Mouse (Mus musculus) granulocyte monocyte progenitor cell, adult 5-6 weeks (primary cell): Measurements from ENCODE around the gene Rimklb. TPM values are rescaled to one million over a fixed set of nuclear protein-coding genes. Genes with fewer than 3 reads are reported as not detected.
"Not testable (repeated sequence)": the region's sequence is repeated elsewhere in the genome, so short reads cannot be mapped to it uniquely, and the experiment has no call there.

ENCODE experiments used
- ATAC-seq: replicated peaks from 2 replicates; pipeline ENCODE4 v1.8.0; 2016; ENCODE audit warnings: mild to moderate bottlenecking, moderate TSS enrichment, inconsistent platforms; ENCODE audit not compliant: poor library complexity, severe bottlenecking
- total RNA-seq, 2 experiments: library from RNA; stranded (forward) in 1 of 2; stranded (reverse) in 1 of 2; fragments of 200-712, 200-1000 nt in 1 of 2; fragments of >200 nt in 1 of 2; fragmentation: Nextera tagmentation in 1 of 2; gene quantifications; 2 replicates each; pipeline ENCODE4 v1.2.3; 2014 to 2017

The Rimklb gene
- total RNA-seq, 2 experiments from 2014 or later = not detected

GRCm38 (mm10) chr6:122505041-122505440 is 6.5 kb upstream of the Rimklb start:
- no peak for ATAC-seq

DNA sequence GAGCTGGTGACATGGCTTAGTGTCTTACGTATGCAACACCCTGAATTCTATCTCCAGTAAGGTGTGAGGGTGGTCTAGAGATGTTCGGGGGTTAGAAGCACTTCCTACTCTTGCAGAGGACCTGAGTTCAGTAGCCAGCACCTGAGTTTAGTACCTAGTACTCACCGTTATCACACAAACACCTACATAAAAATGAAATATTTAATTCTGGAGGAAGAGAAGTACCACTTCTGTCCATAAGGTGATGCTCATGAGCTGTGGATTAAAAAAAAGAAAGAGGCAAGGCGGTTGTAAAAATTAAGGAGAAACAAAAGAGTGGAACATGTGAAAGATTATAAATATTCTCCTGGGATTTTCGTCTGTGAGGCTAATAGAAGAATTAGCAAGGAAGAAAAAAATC is 2.1 kb downstream of the Rimklb start:
- peak; percentile 39 for ATAC-seq

DNA sequence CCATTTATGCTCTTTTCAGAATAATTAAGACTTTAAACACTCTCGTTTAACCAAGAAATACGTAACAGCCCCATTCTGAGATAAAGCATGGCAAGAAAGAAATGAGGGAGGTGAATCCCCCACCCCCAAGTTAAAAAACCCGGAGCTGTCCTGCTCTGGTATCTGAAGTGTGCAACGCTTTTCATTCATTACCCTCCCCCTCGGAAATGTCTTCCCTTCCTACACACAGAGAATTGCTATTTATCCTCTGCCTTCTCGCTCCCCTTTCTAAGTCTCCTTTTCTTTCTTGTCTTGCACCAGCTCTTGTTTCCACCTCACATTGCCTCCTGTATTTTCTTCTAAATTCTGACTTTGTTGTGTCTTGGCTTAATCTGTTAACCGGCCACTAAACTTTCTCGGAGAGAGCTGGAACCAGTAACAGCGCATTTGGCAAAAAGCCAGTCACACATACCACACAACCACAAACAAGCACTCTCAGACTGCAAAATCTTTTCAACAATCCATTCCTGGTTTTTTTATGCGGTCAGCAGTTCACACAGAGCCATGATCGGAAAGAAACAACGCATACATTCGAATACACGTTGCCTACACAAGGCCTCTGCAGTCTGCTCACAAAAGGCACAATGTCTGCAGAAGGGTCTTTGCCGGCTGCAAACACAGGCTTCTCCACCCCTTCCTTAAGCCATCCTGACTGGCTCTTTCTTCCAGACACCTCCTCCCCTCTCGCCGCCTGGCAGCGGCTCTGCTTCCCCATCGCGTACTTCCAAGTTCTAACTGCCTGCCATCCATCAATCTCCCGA is 3.3 kb downstream of the Rimklb start:
- no peak; the same call in 1 of the 2 replicates for ATAC-seq

GRCm38 (mm10) chr6:122493799-122494472 is 4.6 kb downstream of the Rimklb start:
- 0 out of 2 replicates have a peak, but pooled peaks have one; percentile 10 for ATAC-seq

DNA sequence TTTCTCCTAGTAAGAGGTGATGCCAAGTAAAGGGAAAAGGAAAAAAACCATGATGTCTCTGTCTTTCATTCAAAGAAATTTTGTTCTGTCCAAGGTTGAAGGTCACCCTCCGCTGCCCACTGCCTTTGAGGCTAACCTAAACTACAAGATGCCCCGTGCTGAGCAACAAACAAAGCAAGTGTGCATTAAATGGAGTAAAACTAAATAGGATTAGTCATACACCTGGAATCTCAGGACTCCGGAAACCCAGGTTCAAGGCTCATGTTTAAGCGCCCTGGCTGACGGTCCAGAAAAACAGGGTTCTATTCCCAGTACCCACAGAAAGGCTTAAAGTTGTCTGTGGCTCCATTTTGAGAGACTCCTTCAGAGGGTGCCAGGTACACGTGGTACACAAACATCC is 6.1 kb downstream of the Rimklb start:
- ATAC-seq = no peak

DNA sequence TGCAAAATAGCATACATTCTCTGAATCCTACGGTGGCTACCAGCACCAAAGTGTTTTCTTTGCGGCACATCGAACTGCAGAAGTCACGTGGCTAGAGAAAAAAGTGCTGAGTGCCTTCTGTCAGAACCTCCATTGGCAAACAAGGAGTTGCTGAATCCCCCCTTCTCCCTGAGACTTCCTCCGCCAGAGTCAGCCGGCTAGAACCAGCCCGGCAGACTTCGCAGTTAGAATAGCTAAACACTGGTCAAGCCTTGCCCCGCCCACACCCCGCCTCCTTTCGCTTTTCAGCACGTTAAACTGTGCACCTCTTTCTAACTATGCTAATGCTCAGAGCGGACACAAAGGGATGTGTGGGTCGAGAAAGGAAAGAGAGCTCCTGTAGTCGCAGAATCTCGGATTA is 7.0 kb downstream of the Rimklb start:
- ATAC-seq = peak; percentile 76

- no peak for ATAC-seq
These were observed 7.5 kb downstream of the Rimklb start for GRCm38 (mm10) chr6:122490929-122491512.

GRCm38 (mm10) chr6:122486297-122487117 is 12.1 kb downstream of the Rimklb start:
- peak; percentile 47; the same call in 1 of the 2 replicates for ATAC-seq

- peak; percentile 28 for ATAC-seq
These were observed 12.9 kb downstream of the Rimklb start for GRCm38 (mm10) chr6:122485401-122486296.

- no peak for ATAC-seq
These were observed 20.5 kb downstream of the Rimklb start for GRCm38 (mm10) chr6:122478062-122478461.

DNA sequence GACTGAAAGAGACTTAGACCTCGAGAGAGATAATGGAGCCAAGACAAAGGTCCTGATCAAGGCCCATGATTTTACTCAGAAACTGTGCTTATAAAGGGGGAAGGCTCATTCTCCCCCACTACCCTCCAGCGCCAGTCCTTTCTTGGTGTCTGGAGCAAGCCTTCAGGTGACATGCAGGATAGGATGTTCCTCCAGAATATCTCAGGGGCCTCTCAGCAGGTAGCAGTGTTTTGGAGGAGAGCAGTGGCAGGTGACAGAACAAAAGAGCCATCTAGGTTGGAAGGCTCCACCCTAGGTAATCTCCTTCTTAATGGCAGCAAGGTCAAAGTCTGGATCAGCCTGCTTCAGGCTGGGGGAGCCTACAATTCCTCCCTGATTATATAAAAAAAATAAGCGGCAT is 27.1 kb downstream of the Rimklb start:
- ATAC-seq = not testable (repeated sequence)

DNA sequence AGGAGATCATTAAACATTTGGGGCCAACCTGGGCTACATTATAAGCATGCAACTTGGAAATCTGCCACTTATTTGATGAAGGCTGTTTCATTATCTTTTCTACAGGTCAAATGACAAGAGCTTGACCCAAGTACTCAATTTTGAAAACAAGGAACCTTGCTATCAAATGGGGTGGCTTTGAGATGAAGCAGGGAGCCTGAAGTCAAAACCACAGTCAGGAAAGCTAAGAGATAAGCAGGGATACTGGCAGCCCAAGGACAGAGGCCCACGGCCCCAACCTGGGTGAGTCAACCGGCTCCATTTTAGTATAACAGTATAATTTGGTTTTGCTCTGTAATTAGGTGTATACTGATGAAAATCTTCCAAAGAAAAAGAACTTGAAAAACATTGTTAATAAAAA is 28.3 kb downstream of the Rimklb start:
- no peak for ATAC-seq

GRCm38 (mm10) chr6:122469030-122469640 is 29.4 kb downstream of the Rimklb start:
- ATAC-seq = no peak

- ATAC-seq = no peak
These were observed 32.4 kb downstream of the Rimklb start for GRCm38 (mm10) chr6:122466092-122466713.

DNA sequence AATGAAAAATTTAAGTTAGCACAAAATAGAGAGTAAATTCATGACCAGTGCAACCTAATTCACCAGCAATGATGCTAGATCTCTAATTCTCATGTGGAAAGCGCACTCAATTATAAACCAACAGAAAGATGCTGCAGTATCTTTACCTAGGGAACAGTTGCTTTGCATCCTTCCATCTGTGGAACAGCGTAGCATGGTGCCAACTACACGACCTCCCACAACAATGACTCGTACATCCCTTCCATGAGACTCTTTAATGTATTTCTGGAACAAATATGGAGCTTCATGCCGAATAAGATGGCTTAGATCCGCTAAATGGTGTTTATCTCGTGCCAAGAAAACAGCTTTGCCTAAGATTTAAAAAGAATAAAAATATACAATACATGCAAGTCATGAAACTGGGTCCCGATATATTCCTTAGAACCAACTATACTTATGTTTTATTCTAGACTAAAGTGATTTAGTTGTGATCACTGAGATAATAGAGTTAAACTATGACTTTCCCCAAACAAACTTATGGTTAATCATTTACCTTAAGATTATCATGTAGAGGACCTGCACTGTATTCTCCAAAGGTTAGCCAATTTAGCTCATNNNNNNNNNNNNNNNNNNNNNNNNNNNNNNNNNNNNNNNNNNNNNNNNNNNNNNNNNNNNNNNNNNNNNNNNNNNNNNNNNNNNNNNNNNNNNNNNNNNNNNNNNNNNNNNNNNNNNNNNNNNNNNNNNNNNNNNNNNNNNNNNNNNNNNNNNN is 39.4 kb downstream of the Rimklb start:
- ATAC-seq = no peak

GRCm38 (mm10) chr6:122447848-122448247 is 50.7 kb downstream of the Rimklb start:
- no peak for ATAC-seq

DNA sequence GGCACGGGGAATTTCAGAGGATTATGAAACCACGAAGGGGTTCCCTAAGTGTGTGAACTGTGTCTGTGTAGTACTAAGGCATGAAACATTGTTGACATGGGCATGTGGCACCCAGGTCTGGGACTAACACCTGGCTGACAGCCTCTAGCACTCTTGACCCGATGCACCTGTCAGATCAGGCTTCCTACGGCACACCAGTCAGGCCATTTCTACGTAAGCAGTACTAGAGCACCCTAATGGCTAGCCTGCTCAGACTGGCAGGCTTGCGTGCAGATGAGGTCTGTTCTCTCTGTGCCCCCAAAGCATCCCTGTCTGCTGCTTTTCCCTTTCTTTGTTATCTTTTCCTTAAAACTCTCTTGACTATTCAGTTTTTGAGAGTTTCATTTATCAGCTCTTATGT is 53.3 kb downstream of the Rimklb start:
- ATAC-seq = no peak
